Mouse (Mus musculus) megakaryocyte, adult 5-6 weeks (primary cell): ENCODE data around the gene Gpr171. TPM values are rescaled to one million over a fixed set of nuclear protein-coding genes. Genes with fewer than 3 reads are reported as not detected.
"Not testable (repeated sequence)": the region's sequence is repeated elsewhere in the genome, so short reads cannot be mapped to it uniquely, and the experiment has no call there.

Source experiments
- ATAC-seq: 2 replicates; pipeline ENCODE4 v1.8.0; 2016; ENCODE audit warnings: mild to moderate bottlenecking, inconsistent platforms; ENCODE audit not compliant: poor library complexity, severe bottlenecking
- total RNA-seq, 2 experiments: library from RNA; stranded (forward) in 1 of 2; stranded (reverse) in 1 of 2; fragments of 153-499, 151-499 nt in 1 of 2; fragments of 221-1000, 200-1000 nt in 1 of 2; gene quantifications; 2 replicates each; pipeline versions ENCODE4 v1.2.3 to v1.2.4; 2015 to 2017

Gene Gpr171
- total RNA-seq, 2 experiments from 2014 or later: 6.7 to 9.0 TPM

- no peak for ATAC-seq
These were observed 19.6 kb upstream of the Gpr171 start for GRCm38 (mm10) chr3:59121067-59121730.

GRCm38 (mm10) chr3:59113973-59114517, 12.4 kb upstream of the Gpr171 start:
- ATAC-seq: peak; percentile 31; the same call in 1 of the 2 replicates

- not testable (repeated sequence) for ATAC-seq
These were observed 11.7 kb upstream of the Gpr171 start for GRCm38 (mm10) chr3:59113291-59113690.

- no peak for ATAC-seq
These were observed 10.3 kb upstream of the Gpr171 start for GRCm38 (mm10) chr3:59111944-59112343.

DNA sequence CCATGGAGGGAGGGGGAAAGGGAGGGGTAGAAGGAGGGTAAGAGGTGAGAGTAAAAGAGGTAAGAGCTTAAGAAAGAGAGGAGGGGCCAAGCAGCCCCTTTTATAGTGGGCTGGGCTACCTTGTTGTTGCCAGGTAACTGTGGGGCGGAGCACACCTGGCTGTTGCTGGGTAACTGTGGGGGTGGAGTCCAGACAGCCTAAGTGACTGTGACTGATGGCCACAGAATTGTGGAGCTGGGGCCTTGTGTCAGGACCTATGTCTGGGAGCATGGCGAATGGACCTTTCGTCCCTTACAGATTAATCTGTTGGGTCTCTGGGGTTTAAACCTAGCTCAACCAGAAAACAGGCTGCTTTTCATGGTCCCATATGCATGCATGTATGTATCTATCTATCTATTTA, 8.2 kb upstream of the Gpr171 start:
- ATAC-seq: not testable (repeated sequence)

- ATAC-seq: no peak
These were observed 5.8 kb upstream of the Gpr171 start for GRCm38 (mm10) chr3:59107439-59107838.

GRCm38 (mm10) chr3:59104462-59104861, 2.8 kb upstream of the Gpr171 start:
- no peak for ATAC-seq

DNA sequence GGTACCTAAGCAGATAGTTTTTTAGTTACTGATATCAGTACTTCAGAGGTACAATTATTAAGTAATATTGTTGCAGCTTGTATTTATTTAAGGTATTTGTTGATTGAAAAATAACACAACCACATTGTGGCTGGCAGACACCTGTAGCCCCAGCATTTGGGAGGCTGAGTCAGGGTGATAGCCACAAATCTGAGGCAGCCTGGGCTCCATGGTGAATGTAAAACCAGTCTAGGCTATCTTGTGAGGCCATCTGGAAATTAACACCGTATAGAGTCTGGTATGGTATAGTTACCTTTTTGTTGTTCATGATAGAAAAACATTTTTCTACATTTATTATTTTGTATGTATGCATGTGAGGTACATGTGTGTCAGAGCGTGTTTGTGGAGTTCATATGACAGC, 525 bp upstream of the Gpr171 start:
- ATAC-seq: no peak

DNA sequence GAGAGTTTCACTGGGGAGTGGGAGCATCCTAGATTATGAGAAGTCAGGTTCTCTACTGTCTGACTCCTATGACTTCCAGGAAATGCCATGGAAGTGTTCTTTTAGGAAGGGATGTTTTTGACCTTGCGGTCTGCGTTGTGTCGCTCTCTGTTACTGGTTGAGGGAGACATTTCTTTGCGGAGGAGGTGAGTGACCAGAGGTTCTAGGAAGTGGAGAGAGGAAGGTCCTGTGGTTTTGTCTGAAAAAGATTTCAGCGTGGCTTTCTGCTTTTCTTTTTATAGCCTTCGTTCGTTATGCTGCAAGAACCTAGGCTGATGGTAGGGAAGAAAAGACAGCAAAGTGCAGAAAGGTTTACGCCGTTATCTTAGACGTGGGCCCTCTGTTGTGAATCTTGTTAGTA, 3.1 kb downstream of the Gpr171 start:
- ATAC-seq: peak; percentile 37

DNA sequence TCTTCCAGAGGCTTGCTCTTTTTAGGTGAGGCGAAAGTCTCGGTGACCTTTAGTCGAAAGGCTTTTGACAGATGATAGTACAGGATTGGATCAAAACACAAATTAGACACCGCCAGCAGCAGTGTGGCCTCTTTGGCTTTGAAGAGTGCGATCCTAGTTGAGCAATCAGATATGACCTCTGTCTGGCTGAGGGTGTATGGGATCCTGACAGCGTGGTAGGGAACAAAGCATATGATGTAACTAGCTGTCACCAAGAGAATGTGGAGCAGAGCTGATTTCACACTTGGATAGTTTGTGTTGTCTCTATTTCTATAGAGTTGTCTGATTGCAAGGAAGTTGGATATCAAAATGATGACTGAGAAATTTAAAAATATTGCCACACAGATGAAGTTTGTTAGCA, 4.2 kb downstream of the Gpr171 start:
- ATAC-seq: peak; percentile 25; the same call in 1 of the 2 replicates

- no peak for ATAC-seq
These were observed 8.9 kb downstream of the Gpr171 start for GRCm38 (mm10) chr3:59092702-59093101.

DNA sequence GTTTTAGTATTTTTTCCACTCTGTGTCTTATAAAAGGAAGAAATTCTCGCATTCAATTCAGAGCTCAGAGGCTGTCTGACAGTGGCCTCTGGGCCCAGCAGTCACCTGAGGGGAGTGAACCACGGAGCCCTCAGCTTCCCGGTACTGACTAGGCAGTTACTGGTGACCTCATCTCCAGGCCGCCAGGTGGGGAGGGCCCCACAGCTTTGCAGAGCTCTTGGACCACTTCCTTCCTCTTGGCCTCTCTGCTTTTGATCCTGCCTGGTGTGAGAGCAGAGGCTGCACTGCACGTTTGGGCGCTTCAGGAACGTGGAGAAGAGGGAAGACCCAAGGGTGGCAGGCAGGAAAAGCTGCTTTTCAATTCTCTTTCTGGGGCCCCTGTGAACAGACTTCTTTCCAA, 20.7 kb downstream of the Gpr171 start:
- peak; percentile 91 for ATAC-seq

GRCm38 (mm10) chr3:59080293-59080916, 21.2 kb downstream of the Gpr171 start:
- no peak for ATAC-seq

GRCm38 (mm10) chr3:59079327-59079726, 22.3 kb downstream of the Gpr171 start:
- peak; percentile 78 for ATAC-seq

- no peak for ATAC-seq
These were observed 23.0 kb downstream of the Gpr171 start for GRCm38 (mm10) chr3:59078585-59078984.

DNA sequence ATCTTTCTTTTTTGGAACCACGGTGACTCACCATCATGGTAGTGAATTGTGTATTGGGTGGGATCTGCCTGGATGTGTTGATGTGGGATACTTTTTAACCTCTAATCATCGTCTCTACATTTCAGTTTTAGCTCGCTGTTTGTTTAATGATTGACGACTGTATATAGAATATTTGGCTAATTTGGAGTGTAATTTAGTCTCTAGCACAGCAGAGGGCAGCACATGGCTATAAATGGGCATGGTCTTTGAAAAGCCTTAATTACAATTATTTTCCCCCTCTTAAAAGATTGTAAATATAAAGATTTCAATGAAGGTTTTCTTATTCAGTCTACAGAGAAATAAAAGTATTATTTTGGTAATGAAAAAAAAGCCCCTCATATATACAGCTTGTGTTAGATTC, 24.3 kb downstream of the Gpr171 start:
- no peak for ATAC-seq

DNA sequence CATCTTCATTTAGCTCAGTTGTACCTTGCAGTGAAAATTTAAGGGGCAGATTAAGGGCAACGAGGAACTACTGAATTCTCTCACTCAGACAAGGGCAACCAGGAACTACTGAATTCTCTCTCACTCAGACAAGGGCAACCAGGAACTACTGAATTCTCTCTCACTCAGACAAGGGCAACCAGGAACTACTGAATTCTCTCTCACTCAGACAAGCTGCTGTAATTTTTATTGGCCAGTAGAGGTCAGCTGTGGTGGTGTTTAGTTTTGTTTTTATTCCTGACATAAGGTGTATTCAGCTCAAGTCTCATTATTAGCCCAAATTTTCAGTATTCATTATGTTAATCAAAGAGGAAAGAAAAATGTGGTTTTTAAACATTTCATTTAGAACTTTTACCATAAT, 32.5 kb downstream of the Gpr171 start:
- peak; percentile 81 for ATAC-seq

- ATAC-seq: 0 out of 2 replicates have a peak, but pooled peaks have one; percentile 16
These were observed 34.9 kb downstream of the Gpr171 start for GRCm38 (mm10) chr3:59066558-59067294.

DNA sequence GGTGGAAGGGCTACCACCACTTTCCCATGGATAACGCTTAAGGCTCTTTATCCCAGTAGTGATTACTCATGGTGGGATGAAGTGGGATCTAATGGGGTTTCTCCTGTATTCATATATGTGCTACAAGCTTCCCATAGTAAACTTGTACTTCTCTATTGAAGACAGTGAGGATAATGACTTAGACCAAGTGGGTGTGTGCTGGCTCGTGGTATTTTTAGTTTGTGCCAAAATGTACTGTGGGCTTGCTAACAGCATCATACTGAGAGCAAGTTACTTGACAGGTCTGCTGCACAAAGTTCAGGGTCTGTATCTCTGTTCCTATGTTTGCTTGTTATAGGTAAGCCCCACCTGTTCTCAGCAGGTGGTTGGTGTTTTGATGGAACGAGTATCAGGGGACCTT, 35.7 kb downstream of the Gpr171 start:
- no peak for ATAC-seq

DNA sequence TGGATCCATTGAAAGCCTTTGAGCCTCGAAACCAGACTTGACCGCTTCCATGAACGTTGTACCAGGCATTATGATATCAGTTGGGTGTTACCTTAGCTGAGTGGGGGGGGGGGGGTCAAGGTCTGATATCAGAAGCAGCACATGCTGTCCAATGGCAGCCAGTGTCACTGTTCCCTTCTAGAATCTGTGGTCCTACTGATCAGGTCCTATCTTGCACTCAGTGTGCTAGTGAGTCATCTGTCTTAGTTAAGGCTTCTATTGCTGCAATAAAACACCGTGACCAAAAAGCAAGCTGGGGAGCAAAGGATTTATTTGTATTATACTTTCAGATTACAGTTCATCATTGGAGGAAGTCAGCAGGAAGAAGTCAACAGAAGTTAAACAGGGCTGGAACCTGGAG, 38.2 kb downstream of the Gpr171 start:
- ATAC-seq: no peak

- peak; percentile 23; the same call in 1 of the 2 replicates for ATAC-seq
These were observed 39.5 kb downstream of the Gpr171 start for GRCm38 (mm10) chr3:59062141-59062540.

DNA sequence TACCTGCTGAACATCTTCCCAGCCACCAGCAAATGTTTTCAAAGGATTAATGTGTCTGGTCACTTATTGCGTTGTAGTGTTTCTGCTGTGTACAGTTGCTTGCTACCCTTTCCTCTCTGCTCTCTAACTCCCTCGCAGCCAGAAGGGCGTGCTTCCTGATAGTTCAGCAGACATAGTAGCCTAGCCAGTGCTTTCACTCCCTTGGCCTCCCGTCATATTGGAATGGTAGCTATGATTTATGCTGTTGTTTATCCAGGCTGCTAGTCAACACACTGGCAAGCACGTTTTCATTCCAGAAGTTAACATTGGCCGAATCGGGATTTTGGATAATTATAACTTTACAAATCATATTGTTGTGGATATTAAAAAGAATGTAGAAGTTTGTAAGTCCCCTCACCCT, 41.5 kb downstream of the Gpr171 start:
- ATAC-seq: no peak
